Mouse (Mus musculus): ENCODE data around the gene Anxa9. TPM values are rescaled to one million over a fixed set of nuclear protein-coding genes. Genes with fewer than 3 reads are reported as not detected.

Gene Anxa9
- polyA plus RNA-seq, 1 experiment: 2.4 TPM

- TF ChIP-seq CTCF (IDR thresholded peaks at IDR 0.05; ENCODE audit: extremely low read depth, insufficient read depth, low read length) (no peak), POLR2A (IDR thresholded peaks at IDR 0.05; ENCODE audit: extremely low read depth, insufficient read depth, low read length) (no peak)
- H3K27ac ChIP-seq (ENCODE audit: insufficient read depth, low read length): peak within 1 kb of the TSS; percentile 47
- H3K4me3 ChIP-seq (ENCODE audit: insufficient read depth, low read length): peak within 1 kb of the TSS; percentile 51
- peaks cover 2% of the 10 kb centered on the region; the same call in 1 of the 2 replicates for H3K4me1 ChIP-seq (ENCODE audit: control insufficient read depth, insufficient read depth, low read length)
Observed at GRCm38 (mm10) chr3:95314486-95315093, 7.6 kb upstream of the Anxa9 start, which contains the start of gene Cers2. Gene Cers2, plus strand, starts transcription at chr3:95314791.

- H3K27ac ChIP-seq (ENCODE audit: insufficient read depth, low read length): no peak overlapping the region
Observed at GRCm38 (mm10) chr3:95314075-95314474, 7.1 kb upstream of the Anxa9 start.

GRCm38 (mm10) chr3:95313476-95313875 lies 6.5 kb upstream of the Anxa9 start:
- Histone ChIP-seq H3K4me3 (ENCODE audit: insufficient read depth, low read length) (no peak overlapping the region), H3K27ac (ENCODE audit: insufficient read depth, low read length) (no peak overlapping the region), H3K4me1 (ENCODE audit: control insufficient read depth, insufficient read depth, low read length) (peaks cover 2% of the 10 kb centered on the region; the same call in 1 of the 2 replicates)
- TF ChIP-seq POLR2A (IDR thresholded peaks at IDR 0.05; ENCODE audit: extremely low read depth, insufficient read depth, low read length) (no peak), CTCF (IDR thresholded peaks at IDR 0.05; ENCODE audit: extremely low read depth, insufficient read depth, low read length) (no peak)

More at GRCm38 (mm10) chr3:95314075-95314474, 7.1 kb upstream of the Anxa9 start:
- TF ChIP-seq CTCF (IDR thresholded peaks at IDR 0.05; ENCODE audit: extremely low read depth, insufficient read depth, low read length) (no peak), POLR2A (IDR thresholded peaks at IDR 0.05; ENCODE audit: extremely low read depth, insufficient read depth, low read length) (no peak)
- Histone ChIP-seq H3K4me3 (ENCODE audit: insufficient read depth, low read length) (no peak overlapping the region), H3K4me1 (ENCODE audit: control insufficient read depth, insufficient read depth, low read length) (peaks cover 2% of the 10 kb centered on the region; the same call in 1 of the 2 replicates)

- H3K4me1 ChIP-seq (ENCODE audit: control insufficient read depth, insufficient read depth, low read length): peaks cover 2% of the 10 kb centered on the region; the same call in 1 of the 2 replicates
- no peak for TF ChIP-seq CTCF (IDR thresholded peaks at IDR 0.05; ENCODE audit: extremely low read depth, insufficient read depth, low read length)
- no peak for TF ChIP-seq POLR2A (IDR thresholded peaks at IDR 0.05; ENCODE audit: extremely low read depth, insufficient read depth, low read length)
- no peak overlapping the region for H3K27ac ChIP-seq (ENCODE audit: insufficient read depth, low read length)
- H3K4me3 ChIP-seq (ENCODE audit: insufficient read depth, low read length): no peak overlapping the region
Observed at GRCm38 (mm10) chr3:95312623-95313022, 5.6 kb upstream of the Anxa9 start.

- peaks cover 2% of the 10 kb centered on the region; the same call in 1 of the 2 replicates for H3K4me1 ChIP-seq (ENCODE audit: control insufficient read depth, insufficient read depth, low read length)
- TF ChIP-seq CTCF (IDR thresholded peaks at IDR 0.05; ENCODE audit: extremely low read depth, insufficient read depth, low read length) (peak; percentile 51), POLR2A (IDR thresholded peaks at IDR 0.05; ENCODE audit: extremely low read depth, insufficient read depth, low read length) (no peak)
- H3K4me3 ChIP-seq (ENCODE audit: insufficient read depth, low read length): no peak overlapping the region
- no peak overlapping the region for H3K27ac ChIP-seq (ENCODE audit: insufficient read depth, low read length)
Observed at GRCm38 (mm10) chr3:95310968-95311882, 4.2 kb upstream of the Anxa9 start.

- no peaks in the 10 kb centered on the region for H3K4me1 ChIP-seq (ENCODE audit: control insufficient read depth, insufficient read depth, low read length)
- no peak overlapping the region for H3K4me3 ChIP-seq (ENCODE audit: insufficient read depth, low read length)
- no peak overlapping the region for H3K27ac ChIP-seq (ENCODE audit: insufficient read depth, low read length)
- TF ChIP-seq CTCF (IDR thresholded peaks at IDR 0.05; ENCODE audit: extremely low read depth, insufficient read depth, low read length) (no peak), POLR2A (IDR thresholded peaks at IDR 0.05; ENCODE audit: extremely low read depth, insufficient read depth, low read length) (no peak)
Observed at GRCm38 (mm10) chr3:95310496-95310895, 3.5 kb upstream of the Anxa9 start.

GRCm38 (mm10) chr3:95306244-95306643 lies 732 bp downstream of the Anxa9 start:
- Histone ChIP-seq H3K4me3 (ENCODE audit: insufficient read depth, low read length) (no peak overlapping the region), H3K27ac (ENCODE audit: insufficient read depth, low read length) (no peak overlapping the region), H3K4me1 (ENCODE audit: control insufficient read depth, insufficient read depth, low read length) (no peaks in the 10 kb centered on the region)
- TF ChIP-seq POLR2A (IDR thresholded peaks at IDR 0.05; ENCODE audit: extremely low read depth, insufficient read depth, low read length) (no peak), CTCF (IDR thresholded peaks at IDR 0.05; ENCODE audit: extremely low read depth, insufficient read depth, low read length) (no peak)

GRCm38 (mm10) chr3:95301204-95301796 lies 5.7 kb downstream of the Anxa9 start:
- TF ChIP-seq CTCF (IDR thresholded peaks at IDR 0.05; ENCODE audit: extremely low read depth, insufficient read depth, low read length): no peak
- no peak for TF ChIP-seq POLR2A (IDR thresholded peaks at IDR 0.05; ENCODE audit: extremely low read depth, insufficient read depth, low read length)
- Histone ChIP-seq H3K4me3 (ENCODE audit: insufficient read depth, low read length) (no peak overlapping the region), H3K4me1 (ENCODE audit: control insufficient read depth, insufficient read depth, low read length) (no peaks in the 10 kb centered on the region), H3K27ac (ENCODE audit: insufficient read depth, low read length) (no peak overlapping the region)

- H3K4me3 ChIP-seq (ENCODE audit: insufficient read depth, low read length): no peak overlapping the region
- TF ChIP-seq POLR2A (IDR thresholded peaks at IDR 0.05; ENCODE audit: extremely low read depth, insufficient read depth, low read length) (no peak), CTCF (IDR thresholded peaks at IDR 0.05; ENCODE audit: extremely low read depth, insufficient read depth, low read length) (no peak)
Observed at GRCm38 (mm10) chr3:95298018-95298417, 9.0 kb downstream of the Anxa9 start.

More at GRCm38 (mm10) chr3:95298018-95298417, 9.0 kb downstream of the Anxa9 start:
- H3K27ac ChIP-seq (ENCODE audit: insufficient read depth, low read length): no peak overlapping the region
- H3K4me1 ChIP-seq (ENCODE audit: control insufficient read depth, insufficient read depth, low read length): no peaks in the 10 kb centered on the region

Measured in cortical plate, adult 2 months (tissue).